Comparison of ENCODE assay signal across 14 mouse cellular contexts in genomic region chr13:21830344-21830743, GRCm38 (mm10). TPM values are rescaled to one million over a fixed set of nuclear protein-coding genes. Genes with fewer than 3 reads are reported as not detected.
DNase-seq lines count a peak whose midpoint lies in the region; ATAC-seq lines count a peak whose summit lies in the region.
"Had no signal": no experiment of that assay in that cellular context is flagged by ENCODE, and none has a peak within 500 bp of the region (broad histone marks: within the 10 kb centered on the region; RNA-seq: fewer than 3 reads in every experiment).

No protein-coding gene starts in this region.

- ATAC-seq in heart, embryonic 13.5 days (ENCODE audit: extremely low read depth, insufficient number of reproducible peaks, low FRiP score, low TSS enrichment) = no peak
- ATAC-seq in embryonic facial prominence, embryonic 15.5 days (ENCODE audit: insufficient number of reproducible peaks, low FRiP score, low TSS enrichment, low read depth) = no peak

- DNase-seq in heart, postnatal 25 days (ENCODE audit: low spot score) = no peak
- peak; percentile 29 to 33 for DNase-seq in spleen, postnatal 10 days (ENCODE audit: low spot score in 2 of 2)
- no peak for DNase-seq in spleen, postnatal 36 days (ENCODE audit: low spot score in 2 of 2)
- peak; percentile 17 for DNase-seq in yolk sac, embryonic 10.5 days (ENCODE audit: low spot score)
- no peak for DNase-seq in ovary, adult 18-20 months (ENCODE audit: low spot score)
- DNase-seq in left cerebral cortex, adult 8-10 months (ENCODE audit: low spot score in 2 of 2) = no peak
- DNase-seq: retina, postnatal 1 day had no signal

- no peak overlapping the region for H3K9ac ChIP-seq in heart, embryonic 13.5 days
- H3K9ac ChIP-seq in embryonic facial prominence, embryonic 15.5 days = no peak overlapping the region
- H3K9ac ChIP-seq: hindbrain, embryonic 13.5 days; limb, embryonic 15.5 days had no signal

- no peak overlapping the region for H3K27ac ChIP-seq in heart, embryonic 13.5 days (replicated peaks)
- H3K27ac ChIP-seq in embryonic facial prominence, embryonic 15.5 days (replicated peaks) = 0 out of 2 replicates have a peak overlapping the region, but pooled peaks have one; percentile 11
- H3K27ac ChIP-seq: hindbrain, embryonic 13.5 days; limb, embryonic 15.5 days had no signal

- no peaks in the 10 kb centered on the region for H3K36me3 ChIP-seq in heart, embryonic 13.5 days
- no peaks in the 10 kb centered on the region; the same call in 1 of the 2 replicates for H3K36me3 ChIP-seq in embryonic facial prominence, embryonic 15.5 days
- H3K36me3 ChIP-seq: hindbrain, embryonic 13.5 days; limb, embryonic 15.5 days had no signal

- H3K4me1 ChIP-seq in heart, embryonic 13.5 days = no peaks in the 10 kb centered on the region
- H3K4me1 ChIP-seq in embryonic facial prominence, embryonic 15.5 days = no peaks in the 10 kb centered on the region
- H3K4me1 ChIP-seq: hindbrain, embryonic 13.5 days; limb, embryonic 15.5 days had no signal

- no peak overlapping the region for H3K4me3 ChIP-seq in heart, embryonic 13.5 days
- no peak overlapping the region for H3K4me3 ChIP-seq in embryonic facial prominence, embryonic 15.5 days (replicated peaks)
- H3K4me3 ChIP-seq: hindbrain, embryonic 13.5 days; limb, embryonic 15.5 days had no signal

- H3K9me3 ChIP-seq in heart, embryonic 13.5 days = no peaks in the 10 kb centered on the region
- H3K9me3 ChIP-seq in embryonic facial prominence, embryonic 15.5 days (replicated peaks) = no peaks in the 10 kb centered on the region
- H3K9me3 ChIP-seq: hindbrain, embryonic 13.5 days; limb, embryonic 15.5 days had no signal

- H3K27me3 ChIP-seq in heart, embryonic 13.5 days (replicated peaks) = no peaks in the 10 kb centered on the region
- H3K27me3 ChIP-seq in embryonic facial prominence, embryonic 15.5 days = no peaks in the 10 kb centered on the region
- H3K27me3 ChIP-seq: CH12.LX; hindbrain, embryonic 13.5 days; limb, embryonic 15.5 days had no signal

- H3K4me2 ChIP-seq in heart, embryonic 13.5 days = peak overlapping the region; percentile 27; the same call in 1 of the 2 replicates
- H3K4me2 ChIP-seq in embryonic facial prominence, embryonic 15.5 days (replicated peaks) = no peak overlapping the region
- H3K4me2 ChIP-seq: hindbrain, embryonic 13.5 days; limb, embryonic 15.5 days had no signal

- 82% methylated on average over 10 of the region's 10 CpGs for WGBS in heart, embryonic 13.5 days
- 82% methylated on average over 10 of the region's 10 CpGs for WGBS in embryonic facial prominence, embryonic 15.5 days

- intact Hi-C loops in heart, postnatal 25 days (cut with DNase I) = loop anchor here (10.0 kb wide), 1 partner anchor 116 kb away; the partner anchor contains the start of genes Hist1h2ai, Hist1h2bl and Hist1h3h

RNA-seq across cellular contexts. Expression of gene Hist1h4n, which starts 1.7 kb away (rescaled TPM):
- 11.2 and 15.6 TPM in 2 replicates for polyA plus RNA-seq in heart, embryonic 13.5 days (2015; fragmentation: Nextera tagmentation; extraction: Ambion mirVana)
- 10 to 100 TPM; 13.5 to 14.9 TPM for total RNA-seq in heart, postnatal 25 days (2021)
- 10.7 and 11.9 TPM in 2 replicates for polyA plus RNA-seq in embryonic facial prominence, embryonic 15.5 days (2015; fragmentation: Nextera tagmentation; extraction: Ambion mirVana)
- 10 to 100 TPM; 31.1 to 87.2 (median 44.3) TPM for total RNA-seq in left cerebral cortex, adult 8-10 months (2022)

RNA-seq across cellular contexts. Expression of gene Hist1h2ap, which starts 3.0 kb away (rescaled TPM):
- polyA plus RNA-seq in heart, embryonic 13.5 days (2015; fragmentation: Nextera tagmentation; extraction: Ambion mirVana) = 1,655 and 1,669 TPM in 2 replicates
- 10 to 100 TPM; 21.9 to 30.1 TPM for total RNA-seq in heart, postnatal 25 days (2021)
- polyA plus RNA-seq in embryonic facial prominence, embryonic 15.5 days (2015; fragmentation: Nextera tagmentation; extraction: Ambion mirVana) = 2,761 and 2,921 TPM in 2 replicates
- total RNA-seq in left cerebral cortex, adult 8-10 months (2022) = 10 to 100 TPM in 2 of 4 experiments, 1 to 10 TPM in 1, not detected in 1; 7.5 to 39.9 (median 17.1) TPM

RNA-seq across cellular contexts. Expression of gene Hist1h2br, which starts 3.2 kb away (rescaled TPM):
- 9.2 and 10.8 TPM in 2 replicates for polyA plus RNA-seq in heart, embryonic 13.5 days (2015; fragmentation: Nextera tagmentation; extraction: Ambion mirVana)
- 10 to 100 TPM; 35.6 to 36.4 TPM for total RNA-seq in heart, postnatal 25 days (2021)
- 14.2 and 14.7 TPM in 2 replicates for polyA plus RNA-seq in embryonic facial prominence, embryonic 15.5 days (2015; fragmentation: Nextera tagmentation; extraction: Ambion mirVana)
- 10 to 100 TPM; 26.6 to 43.8 (median 31.6) TPM for total RNA-seq in left cerebral cortex, adult 8-10 months (2022)

RNA-seq across cellular contexts. Expression of gene Hist1h4m, which starts 18.8 kb away (rescaled TPM):
- polyA plus RNA-seq in heart, embryonic 13.5 days (2015; fragmentation: Nextera tagmentation; extraction: Ambion mirVana) = not detected in 2 replicates
- 10 to 100 TPM; 55.1 to 84.9 TPM for total RNA-seq in heart, postnatal 25 days (2021)
- not detected in 2 replicates for polyA plus RNA-seq in embryonic facial prominence, embryonic 15.5 days (2015; fragmentation: Nextera tagmentation; extraction: Ambion mirVana)
- 100 to 1,000 TPM; 177 to 265 (median 220) TPM for total RNA-seq in left cerebral cortex, adult 8-10 months (2022)
- polyA plus RNA-seq: gonadal fat pad, adult 2 months; hindbrain, embryonic 13.5 days; limb, embryonic 15.5 days; stomach, embryonic 14.5 days had no signal

RNA-seq across cellular contexts. Expression of gene Hist1h2ao, which starts 20.1 kb away (rescaled TPM):
- not detected in 2 replicates for polyA plus RNA-seq in heart, embryonic 13.5 days (2015; fragmentation: Nextera tagmentation; extraction: Ambion mirVana)
- total RNA-seq in heart, postnatal 25 days (2021) = not detected
- polyA plus RNA-seq in embryonic facial prominence, embryonic 15.5 days (2015; fragmentation: Nextera tagmentation; extraction: Ambion mirVana) = not detected in 2 replicates
- total RNA-seq in left cerebral cortex, adult 8-10 months (2022) = 10 to 100 TPM in 3 of 4 experiments, not detected in 1; 14.7 to 30.0 (median 20.1) TPM
- total RNA-seq: CH12.LX had no signal
- polyA plus RNA-seq: gonadal fat pad, adult 2 months; hindbrain, embryonic 13.5 days; limb, embryonic 15.5 days; stomach, embryonic 14.5 days had no signal

Comparison
In these comparisons a context has a peak if more than half of its experiments do, and no peak if none do; other contexts are left out.
1. DNase-seq: peak in spleen, postnatal 10 days (2 of 2) and yolk sac, embryonic 10.5 days (single experiment); none in heart, postnatal 25 days (single experiment), spleen, postnatal 36 days (0 of 2), ovary, adult 18-20 months (single experiment) and left cerebral cortex, adult 8-10 months (0 of 2).